Mouse (Mus musculus): ENCODE measurements at regions not wholly inside any gene's neighbourhood (a gene's known extent, or its start where the extent isn't known, plus 50 kb on each side); places are given as distances from the start of the nearest gene placed in this dataset.
"Not testable (repeated sequence)": the region's sequence is repeated elsewhere in the genome, so short reads cannot be mapped to it uniquely, and the experiment has no call there.

- DNase-seq (ENCODE audit: low spot score) (peak; percentile 22), ATAC-seq (replicated peaks; ENCODE audit: low FRiP score, low read depth) (no peak)
- Histone ChIP-seq H3K4me1 (replicated peaks; ENCODE audit: insufficient read depth, low read length) (no peaks in the 10 kb centered on the region), H3K27me3 (ENCODE audit: insufficient read depth, low read length) (no peaks in the 10 kb centered on the region), H3K27ac (no peak overlapping the region), H3K36me3 (ENCODE audit: insufficient read depth, low read length) (no peaks in the 10 kb centered on the region), H3K4me3 (replicated peaks; ENCODE audit: low read depth, low read length) (no peak overlapping the region), H3K9ac (ENCODE audit: low read depth, low read length) (no peak overlapping the region), H3K9me3 (replicated peaks; ENCODE audit: low read length) (no peaks in the 10 kb centered on the region), H3K4me2 (ENCODE audit: low read length) (no peak overlapping the region)
- 54% methylated on average over 5 of the region's 5 CpGs for WGBS
- no peak for TF ChIP-seq CTCF (IDR thresholded peaks at IDR 0.05; ENCODE audit: low read depth)
Observed at GRCm38 (mm10) chr5:51952499-51952898, 237.8 kb downstream of the Dhx15 start.

- H3K4me2 ChIP-seq (ENCODE audit: low read length), result no peak overlapping the region
- no peaks in the 10 kb centered on the region for H3K9me3 ChIP-seq (replicated peaks; ENCODE audit: low read length)
- WGBS, result 86% methylated on average over 5 of the region's 5 CpGs
- H3K9ac ChIP-seq (ENCODE audit: low read depth, low read length), result no peak overlapping the region
- H3K27me3 ChIP-seq (ENCODE audit: insufficient read depth, low read length), result no peaks in the 10 kb centered on the region
- no peaks in the 10 kb centered on the region for H3K4me1 ChIP-seq (replicated peaks; ENCODE audit: insufficient read depth, low read length)
- no peak for TF ChIP-seq CTCF (IDR thresholded peaks at IDR 0.05; ENCODE audit: low read depth)
- no peaks in the 10 kb centered on the region for H3K36me3 ChIP-seq (ENCODE audit: insufficient read depth, low read length)
- DNase-seq (ENCODE audit: low spot score), result no peak
- H3K27ac ChIP-seq, result no peak overlapping the region
- ATAC-seq (replicated peaks; ENCODE audit: low FRiP score, low read depth), result no peak
- no peak overlapping the region for H3K4me3 ChIP-seq (replicated peaks; ENCODE audit: low read depth, low read length)
Observed at GRCm38 (mm10) chr5:51949996-51950395, 240.3 kb downstream of the Dhx15 start.

GRCm38 (mm10) chr5:51946062-51946461, 244.3 kb downstream of the Dhx15 start:
- Histone ChIP-seq H3K27me3 (ENCODE audit: insufficient read depth, low read length) (no peaks in the 10 kb centered on the region), H3K27ac (no peak overlapping the region), H3K9ac (ENCODE audit: low read depth, low read length) (no peak overlapping the region), H3K36me3 (ENCODE audit: insufficient read depth, low read length) (no peaks in the 10 kb centered on the region), H3K4me3 (replicated peaks; ENCODE audit: low read depth, low read length) (no peak overlapping the region), H3K4me1 (replicated peaks; ENCODE audit: insufficient read depth, low read length) (no peaks in the 10 kb centered on the region), H3K9me3 (replicated peaks; ENCODE audit: low read length) (no peaks in the 10 kb centered on the region), H3K4me2 (ENCODE audit: low read length) (no peak overlapping the region)
- no peak for TF ChIP-seq CTCF (IDR thresholded peaks at IDR 0.05; ENCODE audit: low read depth)
- ATAC-seq (replicated peaks; ENCODE audit: low FRiP score, low read depth) (no peak), DNase-seq (ENCODE audit: low spot score) (no peak)
- WGBS, result 90% methylated on average over 3 of the region's 3 CpGs

- WGBS, result 57% methylated on average over 4 of the region's 4 CpGs
- not testable (repeated sequence) for DNase-seq (ENCODE audit: low spot score); H3K27me3 ChIP-seq (ENCODE audit: insufficient read depth, low read length); H3K4me3 ChIP-seq (replicated peaks; ENCODE audit: low read depth, low read length); H3K9ac ChIP-seq (ENCODE audit: low read depth, low read length); H3K4me1 ChIP-seq (replicated peaks; ENCODE audit: insufficient read depth, low read length); H3K9me3 ChIP-seq (replicated peaks; ENCODE audit: low read length); H3K4me2 ChIP-seq (ENCODE audit: low read length); H3K36me3 ChIP-seq (ENCODE audit: insufficient read depth, low read length); ATAC-seq (replicated peaks; ENCODE audit: low FRiP score, low read depth); H3K27ac ChIP-seq
Observed at GRCm38 (mm10) chr5:51941925-51942291, 248.4 kb downstream of the Dhx15 start.

DNA sequence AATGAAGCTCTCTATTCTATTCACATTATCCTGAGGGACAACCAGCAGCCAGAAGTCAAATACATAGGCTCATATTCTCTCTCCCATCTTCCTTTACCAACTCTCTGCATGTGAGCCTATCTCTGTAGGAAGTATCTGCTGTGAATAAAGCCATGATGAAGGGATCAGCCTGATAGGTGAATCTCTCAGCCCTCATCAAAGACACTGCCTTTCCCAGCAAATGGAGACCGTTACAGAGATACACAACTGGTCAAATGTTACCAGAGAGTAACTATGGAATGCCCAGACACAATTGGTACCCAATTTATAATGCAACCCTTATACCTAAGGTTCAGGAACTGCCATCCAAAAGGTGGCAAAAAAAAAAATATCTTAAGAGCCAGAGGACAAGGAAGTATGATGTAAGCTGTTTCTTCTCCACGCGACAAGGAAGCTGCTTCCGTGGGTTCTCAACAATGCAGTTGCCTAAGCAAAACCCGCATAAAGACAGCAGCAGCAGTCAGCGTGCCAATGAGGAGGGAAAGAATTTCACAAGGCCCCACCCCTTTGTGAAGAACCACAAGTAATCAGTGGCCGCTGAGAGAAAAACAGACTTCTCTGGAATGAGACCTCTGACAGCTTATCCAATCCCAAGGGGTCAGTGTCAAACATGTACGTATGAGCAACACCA, 248.9 kb downstream of the Dhx15 start:
- no peaks in the 10 kb centered on the region for H3K9me3 ChIP-seq (replicated peaks; ENCODE audit: low read length)
- 53% methylated on average over 8 of the region's 8 CpGs for WGBS
- TF ChIP-seq CTCF (IDR thresholded peaks at IDR 0.05; ENCODE audit: low read depth), result no peak
- no peaks in the 10 kb centered on the region for H3K27me3 ChIP-seq (ENCODE audit: insufficient read depth, low read length)
- no peak overlapping the region for H3K4me3 ChIP-seq (replicated peaks; ENCODE audit: low read depth, low read length)
- H3K9ac ChIP-seq (ENCODE audit: low read depth, low read length), result no peak overlapping the region
- no peak overlapping the region for H3K27ac ChIP-seq
- H3K36me3 ChIP-seq (ENCODE audit: insufficient read depth, low read length), result no peaks in the 10 kb centered on the region
- peak; percentile 74 for DNase-seq (ENCODE audit: low spot score)
- no peak overlapping the region for H3K4me2 ChIP-seq (ENCODE audit: low read length)
- ATAC-seq (replicated peaks; ENCODE audit: low FRiP score, low read depth), result no peak
- H3K4me1 ChIP-seq (replicated peaks; ENCODE audit: insufficient read depth, low read length), result no peaks in the 10 kb centered on the region

- no peaks in the 10 kb centered on the region for H3K9me3 ChIP-seq (replicated peaks; ENCODE audit: low read length)
- no peak for DNase-seq (ENCODE audit: low spot score)
- no peak for ATAC-seq (replicated peaks; ENCODE audit: low FRiP score, low read depth)
- H3K27ac ChIP-seq, result no peak overlapping the region
- H3K36me3 ChIP-seq (ENCODE audit: insufficient read depth, low read length), result no peaks in the 10 kb centered on the region
- H3K4me3 ChIP-seq (replicated peaks; ENCODE audit: low read depth, low read length), result no peak overlapping the region
- WGBS, result 81% methylated on average over 6 of the region's 6 CpGs
- H3K27me3 ChIP-seq (ENCODE audit: insufficient read depth, low read length), result no peaks in the 10 kb centered on the region
- no peak overlapping the region for H3K9ac ChIP-seq (ENCODE audit: low read depth, low read length)
- no peak for TF ChIP-seq CTCF (IDR thresholded peaks at IDR 0.05; ENCODE audit: low read depth)
- H3K4me2 ChIP-seq (ENCODE audit: low read length), result no peak overlapping the region
- H3K4me1 ChIP-seq (replicated peaks; ENCODE audit: insufficient read depth, low read length), result no peaks in the 10 kb centered on the region
Observed at GRCm38 (mm10) chr5:51938845-51939244, 251.5 kb downstream of the Dhx15 start.

GRCm38 (mm10) chr5:51937320-51937719, 253.0 kb downstream of the Dhx15 start:
- ATAC-seq (replicated peaks; ENCODE audit: low FRiP score, low read depth) (no peak), DNase-seq (ENCODE audit: low spot score) (no peak)
- Histone ChIP-seq H3K9ac (ENCODE audit: low read depth, low read length) (no peak overlapping the region), H3K36me3 (ENCODE audit: insufficient read depth, low read length) (no peaks in the 10 kb centered on the region), H3K27ac (no peak overlapping the region), H3K9me3 (replicated peaks; ENCODE audit: low read length) (no peaks in the 10 kb centered on the region), H3K4me3 (replicated peaks; ENCODE audit: low read depth, low read length) (no peak overlapping the region), H3K4me2 (ENCODE audit: low read length) (no peak overlapping the region), H3K27me3 (ENCODE audit: insufficient read depth, low read length) (no peaks in the 10 kb centered on the region), H3K4me1 (replicated peaks; ENCODE audit: insufficient read depth, low read length) (no peaks in the 10 kb centered on the region)
- no peak for TF ChIP-seq CTCF (IDR thresholded peaks at IDR 0.05; ENCODE audit: low read depth)
- whole genome bisulfite sequencing, result 78% methylated on average over 6 of the region's 6 CpGs

All from kidney, postnatal 0 days (tissue).